Mouse (Mus musculus) liver, postnatal 0 days (tissue): ENCODE results near the gene Gm17428.

ENCODE experiments used
- CTCF ChIP-seq: sonication (generic); IDR thresholded peaks from 2 replicates; pipeline ENCODE4 v1.5.1; 2016; ENCODE audit warnings: antibody characterized with exemption, low read depth
- EP300 ChIP-seq: IDR thresholded peaks from 2 replicates; pipeline ENCODE4 v1.6.1; 2016; ENCODE audit warnings: antibody characterized with exemption, low read depth, mild to moderate bottlenecking

DNA sequence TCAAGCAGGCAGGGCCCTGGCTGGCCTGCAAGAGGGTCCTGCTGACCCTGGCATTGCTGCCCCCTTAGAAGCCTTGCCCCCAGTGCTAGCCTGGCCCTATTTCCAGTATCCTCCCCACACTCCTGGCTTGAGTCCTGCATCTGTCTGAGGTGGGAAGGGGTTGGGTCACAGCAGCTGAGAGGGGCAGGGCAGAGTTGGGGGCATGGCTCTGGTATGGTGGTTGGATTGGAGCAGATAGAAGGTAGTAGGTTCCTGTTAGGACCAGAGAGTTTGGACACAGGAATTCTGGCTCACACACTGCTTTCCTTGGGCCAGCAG, 18.1 kb downstream of the Gm17428 start:
- TF ChIP-seq CTCF (no peak), EP300 (no peak)
